Mouse (Mus musculus): ENCODE measurements around the gene AC161166.1. TPM values are rescaled to one million over a fixed set of nuclear protein-coding genes. Genes with fewer than 3 reads are reported as not detected.
A peak's percentile ranks its signal among the peaks of the same experiment; 100 is the strongest.
"Not testable (repeated sequence)": the region's sequence is repeated elsewhere in the genome, so short reads cannot be mapped to it uniquely, and the experiment has no call there.

Gene AC161166.1
- total RNA-seq, 2 experiments from 2014 or later = not detected

- DNase-seq (ENCODE audit: low spot score in 2 of 2) = peak; percentile 51 to 60
Measured at GRCm38 (mm10) chr7:24486654-24487130, 25.6 kb downstream of the AC161166.1 start.

DNA sequence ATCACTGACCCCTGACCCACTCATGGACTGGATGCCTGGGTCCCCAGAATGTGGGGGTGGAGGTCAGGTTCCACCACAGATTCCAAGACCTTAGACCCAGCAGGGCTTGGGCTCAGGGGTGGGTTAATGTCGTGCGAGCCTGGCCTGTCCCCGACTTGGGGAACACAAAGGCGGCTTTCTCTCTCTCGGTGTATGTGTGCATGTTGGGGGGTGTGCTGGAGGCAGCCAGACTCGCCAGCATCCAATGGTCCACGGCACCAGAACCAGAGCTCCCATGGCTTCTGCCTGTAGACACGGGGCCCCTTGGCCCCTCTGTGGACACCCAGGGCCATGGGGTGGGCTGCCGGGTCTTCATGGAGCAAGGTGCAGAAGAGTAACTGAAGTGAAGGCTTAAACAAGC is 26.8 kb downstream of the AC161166.1 start:
- no peak for DNase-seq (ENCODE audit: low spot score in 2 of 2)

DNA sequence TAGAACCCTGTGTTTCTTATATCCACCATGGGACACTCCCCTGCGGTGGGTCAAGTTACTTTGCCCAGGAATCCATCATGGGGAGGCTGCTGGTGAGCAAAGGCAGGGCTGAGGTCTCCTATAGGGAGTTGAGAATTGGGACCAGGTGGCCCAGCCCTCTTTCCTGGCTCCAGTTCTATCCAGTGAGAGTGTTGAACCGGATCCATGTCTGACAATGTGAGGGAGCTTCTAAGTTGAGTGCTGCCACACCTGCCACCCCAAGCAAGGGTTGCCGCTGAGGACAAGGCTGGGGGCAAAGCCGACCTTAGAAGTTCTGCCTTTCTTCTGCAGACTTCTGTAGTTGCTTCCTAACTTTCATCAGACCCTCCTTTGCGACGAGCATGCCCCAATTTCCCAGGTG is 29.0 kb downstream of the AC161166.1 start:
- not testable (repeated sequence) for DNase-seq (ENCODE audit: low spot score in 2 of 2)

DNA sequence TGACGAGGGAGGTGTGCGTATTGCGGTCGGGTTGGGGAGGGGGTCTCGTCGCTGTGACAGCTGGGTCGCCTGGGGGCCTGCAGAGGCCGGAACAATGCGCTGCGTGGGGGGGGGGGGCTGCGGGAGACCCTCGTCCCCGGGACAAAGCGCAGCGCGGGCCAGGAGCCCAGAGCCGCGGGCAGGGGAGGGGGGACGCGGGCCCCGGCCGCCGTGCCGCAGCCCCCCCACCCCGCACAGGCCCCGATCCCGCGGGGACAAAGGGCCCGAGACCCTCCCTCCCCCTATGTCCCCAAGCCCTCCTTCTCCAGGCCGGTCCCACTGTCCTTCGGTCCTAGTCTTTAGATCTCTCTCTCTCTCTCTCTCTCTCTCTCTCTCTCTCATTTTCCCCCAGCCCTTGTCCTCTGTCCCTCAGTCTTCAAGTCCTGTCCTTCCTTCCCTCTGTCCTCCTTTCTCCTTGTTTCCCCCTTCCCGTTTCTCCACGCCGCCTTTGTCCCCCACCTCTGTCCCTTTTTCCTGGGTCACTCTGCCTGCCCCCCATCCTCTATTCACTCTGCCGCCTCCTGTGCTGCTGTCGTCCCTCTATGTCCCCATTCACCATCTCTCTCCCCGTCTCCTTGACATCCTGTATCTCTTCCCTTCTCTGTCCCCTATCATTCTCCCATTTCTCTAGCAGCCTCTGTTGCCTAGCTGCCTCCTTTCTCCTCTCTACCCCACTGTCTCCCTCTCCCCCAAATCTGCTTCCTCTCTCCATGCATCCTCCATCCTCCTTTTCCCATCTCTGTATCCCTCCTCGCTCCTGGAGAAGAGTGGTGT is 29.8 kb downstream of the AC161166.1 start:
- DNase-seq (ENCODE audit: low spot score in 2 of 2) = no peak

DNA sequence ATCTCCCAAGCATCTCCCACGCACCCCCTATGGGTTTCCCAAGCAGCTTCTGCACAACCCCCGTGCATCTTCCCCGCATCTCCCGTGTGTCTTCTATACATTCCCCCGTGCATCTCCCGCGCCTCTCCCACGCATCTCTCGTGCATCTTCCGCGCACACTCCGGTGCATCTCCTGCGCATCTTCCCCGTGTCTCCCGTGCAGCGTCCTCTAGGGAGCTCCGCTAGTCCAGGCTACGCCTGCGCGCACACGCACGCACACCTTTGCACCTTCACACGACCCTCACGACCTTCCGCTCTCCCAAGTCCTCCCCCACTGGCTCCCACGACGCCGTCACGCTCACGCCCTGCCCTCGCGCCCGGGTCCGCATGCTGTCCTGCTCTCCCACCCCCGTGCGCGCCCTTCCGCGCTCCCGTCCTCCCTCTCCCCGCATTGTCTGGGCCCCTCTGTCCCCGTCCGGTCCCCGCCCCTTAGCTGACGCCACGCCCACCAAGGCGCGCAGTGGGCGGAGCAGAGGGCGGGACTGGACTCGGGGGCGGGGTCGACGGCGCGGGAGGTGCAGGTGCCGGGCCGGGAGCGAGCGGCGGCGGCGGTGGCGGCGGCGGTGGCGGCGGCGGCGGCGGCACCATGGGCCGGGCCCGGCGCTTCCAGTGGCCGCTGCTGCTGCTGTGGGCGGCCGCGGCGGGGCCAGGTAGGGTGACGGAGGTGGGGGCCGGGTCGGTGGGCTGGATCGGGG is 30.6 kb downstream of the AC161166.1 start, which contains the start of gene Cadm4:
Cadm4 (plus strand) TSS at position 550 of the 734 bp plus-strand sequence.
- peak; percentile 88 to 95 for DNase-seq (ENCODE audit: low spot score in 2 of 2)

- no peak for DNase-seq (ENCODE audit: low spot score in 2 of 2)
Measured at GRCm38 (mm10) chr7:24480986-24481473, 31.2 kb downstream of the AC161166.1 start.

GRCm38 (mm10) chr7:24480121-24480941 is 31.9 kb downstream of the AC161166.1 start:
- DNase-seq (ENCODE audit: low spot score in 2 of 2) = no peak

GRCm38 (mm10) chr7:24479685-24480084 is 32.6 kb downstream of the AC161166.1 start:
- DNase-seq (ENCODE audit: low spot score in 2 of 2) = no peak

- no peak for DNase-seq (ENCODE audit: low spot score in 2 of 2)
Measured at GRCm38 (mm10) chr7:24478911-24479310, 33.3 kb downstream of the AC161166.1 start.

- DNase-seq (ENCODE audit: low spot score in 2 of 2) = no peak
Measured at GRCm38 (mm10) chr7:24476856-24477255, 35.4 kb downstream of the AC161166.1 start.

DNA sequence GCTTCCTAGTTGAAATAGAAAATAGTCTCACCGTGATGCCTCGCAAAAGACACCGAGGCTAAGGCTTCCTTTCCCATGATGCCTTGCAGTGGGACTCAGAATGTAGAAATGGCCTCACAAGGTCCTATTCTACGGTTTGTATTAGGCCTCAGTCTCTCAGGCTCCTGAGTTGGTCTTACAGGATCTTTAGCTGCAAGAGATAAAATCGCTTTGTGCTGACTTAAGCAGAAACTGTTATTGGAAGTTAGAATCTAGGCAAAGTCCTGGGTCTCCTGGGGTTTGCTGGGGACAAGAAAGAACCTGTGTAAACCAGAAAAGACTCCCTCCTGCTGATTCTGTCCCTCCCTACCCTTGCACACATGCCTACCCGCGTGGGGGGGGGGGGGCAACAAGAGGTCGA is 35.9 kb downstream of the AC161166.1 start:
- no peak for DNase-seq (ENCODE audit: low spot score in 2 of 2)

- DNase-seq (ENCODE audit: low spot score in 2 of 2) = peak; percentile 56 to 65
Measured at GRCm38 (mm10) chr7:24474811-24475506, 37.3 kb downstream of the AC161166.1 start.

DNA sequence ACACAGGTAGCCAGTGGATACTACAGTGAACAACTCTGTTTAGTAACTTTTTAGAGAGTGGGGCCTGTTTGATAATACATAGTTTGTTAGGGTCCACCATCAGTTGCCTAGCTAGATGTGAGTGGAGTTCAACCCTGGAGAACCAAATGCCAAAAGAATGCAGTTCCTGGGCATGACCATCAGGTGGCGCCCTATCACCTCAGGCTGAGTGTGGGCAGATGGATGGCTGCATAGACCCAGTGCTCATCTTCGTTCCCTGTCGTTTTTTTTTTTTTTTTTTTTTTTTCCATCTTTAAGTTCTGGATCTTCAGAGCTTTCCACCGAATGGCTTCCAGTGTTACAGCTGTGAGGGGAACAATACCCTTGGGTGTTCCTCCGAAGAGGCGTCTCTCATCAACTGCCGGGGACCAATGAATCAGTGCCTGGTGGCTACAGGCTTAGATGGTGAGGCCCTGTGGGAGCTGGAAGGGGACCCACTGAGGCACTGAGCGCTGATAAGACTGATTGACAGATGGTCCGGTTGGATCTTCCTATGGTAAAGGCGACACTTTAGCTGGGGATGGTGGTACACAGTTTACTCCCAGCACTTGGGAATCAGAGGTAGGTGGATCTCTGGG is 38.2 kb downstream of the AC161166.1 start:
- peak; percentile 76 to 85 for DNase-seq (ENCODE audit: low spot score in 2 of 2)

- peak in 1 of 2 experiments; percentile 43 for DNase-seq (ENCODE audit: low spot score in 2 of 2)
Measured at GRCm38 (mm10) chr7:24472937-24473336, 39.3 kb downstream of the AC161166.1 start.

- no peak for DNase-seq (ENCODE audit: low spot score in 2 of 2)
Measured at GRCm38 (mm10) chr7:24472442-24472841, 39.8 kb downstream of the AC161166.1 start.

DNA sequence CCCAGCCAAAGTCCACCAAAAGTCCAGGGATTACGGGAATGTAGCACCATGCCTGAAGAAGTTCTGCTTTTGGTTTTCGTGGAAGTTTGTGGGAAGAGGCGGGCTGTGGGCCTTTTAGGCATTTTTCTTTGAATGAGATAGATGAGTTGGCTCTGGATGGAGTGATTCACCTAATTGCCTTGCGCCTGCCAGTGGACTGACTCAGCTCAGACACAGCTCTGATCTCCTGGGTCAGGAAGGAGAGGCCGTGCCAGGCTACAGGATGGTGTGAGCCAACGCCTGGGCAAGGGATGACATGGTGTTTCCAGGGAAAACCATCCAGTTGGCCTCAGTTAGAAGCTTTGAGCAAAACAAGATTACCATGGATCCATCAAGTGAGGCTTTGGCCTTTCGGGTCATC is 41.9 kb downstream of the AC161166.1 start:
- DNase-seq (ENCODE audit: low spot score in 2 of 2) = no peak

DNA sequence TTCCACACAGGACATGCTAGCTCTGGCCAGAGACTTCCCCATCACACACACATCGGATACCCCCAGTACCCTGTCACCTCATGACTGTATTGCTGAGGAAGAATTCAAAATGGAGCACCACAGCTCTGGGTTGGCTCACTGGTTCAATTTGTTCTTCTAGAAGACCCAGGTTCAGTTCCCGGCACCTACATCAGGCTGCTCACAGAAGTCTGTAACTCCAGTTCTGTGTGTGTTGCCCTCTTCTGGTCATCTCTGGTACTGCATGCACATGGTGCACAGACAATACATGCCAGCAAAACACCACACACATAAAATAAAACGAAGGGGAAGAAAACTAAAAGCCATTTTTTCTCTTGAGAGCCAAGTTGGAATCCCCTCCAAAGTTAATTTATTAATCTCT is 43.1 kb downstream of the AC161166.1 start:
- DNase-seq (ENCODE audit: low spot score in 2 of 2) = no peak

DNA sequence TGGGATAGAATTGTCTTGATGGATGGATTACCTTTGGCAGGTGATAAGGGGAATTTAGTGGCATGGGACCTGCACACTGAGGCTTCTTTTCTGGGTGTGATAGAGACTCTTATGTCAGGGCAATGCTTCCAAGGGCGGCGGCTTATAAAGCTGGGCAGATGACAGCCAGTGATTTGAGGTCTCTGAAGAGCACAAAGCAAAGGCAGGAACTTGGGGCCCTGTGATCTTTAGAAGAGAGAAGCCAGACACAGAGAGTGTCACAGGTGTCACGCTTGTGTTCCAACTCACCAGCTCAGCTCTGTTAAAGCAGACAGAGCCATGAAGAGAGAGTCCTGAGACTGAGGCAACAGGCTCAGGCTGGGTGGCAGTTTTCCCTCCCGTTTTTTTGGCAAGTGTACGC is 44.4 kb downstream of the AC161166.1 start:
- no peak for DNase-seq (ENCODE audit: low spot score in 2 of 2)

- DNase-seq (ENCODE audit: low spot score in 2 of 2) = no peak
Measured at GRCm38 (mm10) chr7:24466835-24467234, 45.4 kb downstream of the AC161166.1 start.
